Mouse (Mus musculus) hindbrain, postnatal 0 days (tissue): ENCODE results near the gene Adcy9. TPM values are rescaled to one million over a fixed set of nuclear protein-coding genes. Genes with fewer than 3 reads are reported as not detected.

Experiments
- ATAC-seq: fragments of 200-750 bp; cut with Nextera tagmentation; 2 replicates; pipeline ENCODE4 v1.8.0; 2017; ENCODE audit warnings: mild to moderate bottlenecking, moderate TSS enrichment, moderate library complexity
- DNase-seq: peaks from one replicate; pipeline ENCODE4 v3.0.0-alpha.2; 2015; ENCODE audit warnings: low spot score
- H3K27ac ChIP-seq: fragments of 300-500 bp; sonication (generic); 2 replicates; pipeline ENCODE4 v1.5.1; 2014; ENCODE audit warnings: mild to moderate bottlenecking
- H3K27me3 ChIP-seq: fragments of 300-500 bp; sonication (generic); 2 replicates; pipeline ENCODE4 v1.6.1; 2014; ENCODE audit warnings: low read length, mixed read lengths; ENCODE audit not compliant: insufficient read depth
- H3K36me3 ChIP-seq: fragments of 300-500 bp; sonication (generic); 2 replicates; pipeline ENCODE4 v1.6.1; 2014; ENCODE audit warnings: low read length, mixed read lengths; ENCODE audit not compliant: insufficient read depth
- H3K4me1 ChIP-seq: fragments of 300-500 bp; sonication (generic); 2 replicates; pipeline ENCODE4 v1.6.1; 2014; ENCODE audit warnings: antibody characterized with exemption, low read length, mixed read lengths; ENCODE audit not compliant: insufficient read depth
- H3K4me2 ChIP-seq: fragments of 300-500 bp; sonication (generic); 2 replicates; pipeline ENCODE4 v1.6.1; 2014; ENCODE audit warnings: low read depth, mild to moderate bottlenecking, low read length, moderate library complexity, mixed read lengths
- H3K4me3 ChIP-seq: fragments of 300-500 bp; sonication (generic); 2 replicates; pipeline ENCODE4 v1.5.1; 2014; ENCODE audit warnings: low read length
- H3K9ac ChIP-seq: fragments of 300-500 bp; sonication (generic); replicated peaks from 2 replicates; pipeline ENCODE4 v1.6.1; 2014; ENCODE audit warnings: mild to moderate bottlenecking, low read length, moderate library complexity, mixed read lengths
- H3K9me3 ChIP-seq: fragments of 300-500 bp; sonication (generic); 2 replicates; pipeline ENCODE4 v1.6.1; 2016; ENCODE audit warnings: low read length, mixed read lengths
- CTCF ChIP-seq: IDR thresholded peaks from 2 replicates; pipeline ENCODE4 v1.5.1; 2016; ENCODE audit warnings: antibody characterized with exemption, control low read depth, low read depth
- WGBS: fragments of 180-500 bp; shearing (Covaris S2); extraction: QIAGEN DNeasy Blood & Tissue Kit; methylation state at CpG from one replicate; pipeline ENCODE4 v1.1.7; 2014; 5-methylcytosine and 5-hydroxymethylcytosine counted together
- polyA plus RNA-seq: library from polyadenylated mRNA; unstranded; fragments of >200 nt; fragmentation: Nextera tagmentation; extraction: Ambion mirVana; gene quantifications from 2 replicates; pipeline ENCODE4 v1.2.1, GENCODE M21; 2015
- total RNA-seq: library from RNA; depleted of rRNA; stranded (reverse); fragments of >200 nt; gene quantifications from 2 replicates; pipeline ENCODE4 v1.2.3, GENCODE M21; 2014

Adcy9 gene
- total and polyA plus RNA-seq, 2 experiments from 2014 or later, result 4.3 to 31.6 TPM

- Histone ChIP-seq H3K27me3 (no peaks in the 10 kb centered on the region), H3K9me3 (no peaks in the 10 kb centered on the region), H3K36me3 (no peaks in the 10 kb centered on the region), H3K4me3 (no peak overlapping the region), H3K9ac (no peak overlapping the region), H3K4me2 (no peak overlapping the region), H3K27ac (no peak overlapping the region), H3K4me1 (no peaks in the 10 kb centered on the region)
- ATAC-seq (no peak), DNase-seq (no peak)
- whole genome bisulfite sequencing, result 66% methylated on average over 3 of the region's 3 CpGs
- no peak for TF ChIP-seq CTCF
Measured at GRCm38 (mm10) chr16:4279601-4280000, 140.7 kb downstream of the Adcy9 start.

DNA sequence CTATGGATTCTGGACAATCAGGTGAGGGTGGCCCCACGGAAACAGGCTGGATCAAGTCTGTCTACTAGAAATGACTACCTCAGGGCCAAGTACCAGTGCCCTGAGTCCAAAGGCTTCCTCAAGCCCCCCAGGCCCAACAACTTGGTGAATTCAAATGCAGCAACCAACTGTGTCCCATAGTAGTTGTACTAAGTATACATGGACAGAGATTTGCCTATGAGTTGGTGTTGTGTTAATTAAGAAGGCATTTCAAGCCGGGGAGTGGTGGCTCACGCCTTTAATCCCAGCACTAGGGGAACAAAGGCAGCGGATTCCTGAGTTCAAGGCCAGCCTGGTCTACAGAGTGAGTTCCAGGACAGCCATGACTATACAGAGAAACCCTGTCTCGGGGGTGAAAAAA, 143.7 kb downstream of the Adcy9 start:
- H3K4me1 ChIP-seq, result no peaks in the 10 kb centered on the region
- H3K9me3 ChIP-seq, result no peaks in the 10 kb centered on the region
- H3K27ac ChIP-seq, result no peak overlapping the region
- DNase-seq (no peak), ATAC-seq (no peak)
- H3K9ac ChIP-seq, result no peak overlapping the region
- no peak overlapping the region for H3K4me2 ChIP-seq
- TF ChIP-seq CTCF, result no peak
- H3K36me3 ChIP-seq, result no peaks in the 10 kb centered on the region
- WGBS, result 88% methylated on average over 5 of the region's 5 CpGs
- no peak overlapping the region for H3K4me3 ChIP-seq
- no peaks in the 10 kb centered on the region for H3K27me3 ChIP-seq

DNA sequence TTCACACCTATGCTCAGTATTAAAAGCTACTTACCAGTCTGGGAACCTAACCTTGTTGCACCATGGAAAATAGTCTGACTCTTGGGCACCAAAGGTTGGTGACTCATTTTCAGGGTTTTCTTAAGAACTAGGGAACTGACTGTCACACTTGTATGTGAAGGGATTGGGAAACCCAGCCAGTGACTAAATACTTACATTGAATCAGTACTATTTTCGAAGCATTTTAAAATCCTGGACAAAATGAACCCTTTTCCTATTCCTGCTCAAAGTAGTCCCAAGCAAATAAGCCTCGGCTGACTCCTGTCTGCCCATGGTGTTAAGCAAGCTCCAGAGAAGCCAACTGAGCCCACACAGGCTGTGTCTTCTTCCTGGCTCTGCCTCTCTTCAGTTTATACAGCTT, 144.1 kb downstream of the Adcy9 start:
- no peak for DNase-seq
- H3K4me2 ChIP-seq, result no peak overlapping the region
- no peak for ATAC-seq
- H3K4me1 ChIP-seq, result no peaks in the 10 kb centered on the region
- H3K27ac ChIP-seq, result no peak overlapping the region
- no peak for TF ChIP-seq CTCF
- no peaks in the 10 kb centered on the region for H3K27me3 ChIP-seq
- no peak overlapping the region for H3K4me3 ChIP-seq
- H3K9ac ChIP-seq, result no peak overlapping the region
- WGBS, result 86% methylated on average over 2 of the region's 2 CpGs
- H3K9me3 ChIP-seq, result no peaks in the 10 kb centered on the region
- no peaks in the 10 kb centered on the region for H3K36me3 ChIP-seq

DNA sequence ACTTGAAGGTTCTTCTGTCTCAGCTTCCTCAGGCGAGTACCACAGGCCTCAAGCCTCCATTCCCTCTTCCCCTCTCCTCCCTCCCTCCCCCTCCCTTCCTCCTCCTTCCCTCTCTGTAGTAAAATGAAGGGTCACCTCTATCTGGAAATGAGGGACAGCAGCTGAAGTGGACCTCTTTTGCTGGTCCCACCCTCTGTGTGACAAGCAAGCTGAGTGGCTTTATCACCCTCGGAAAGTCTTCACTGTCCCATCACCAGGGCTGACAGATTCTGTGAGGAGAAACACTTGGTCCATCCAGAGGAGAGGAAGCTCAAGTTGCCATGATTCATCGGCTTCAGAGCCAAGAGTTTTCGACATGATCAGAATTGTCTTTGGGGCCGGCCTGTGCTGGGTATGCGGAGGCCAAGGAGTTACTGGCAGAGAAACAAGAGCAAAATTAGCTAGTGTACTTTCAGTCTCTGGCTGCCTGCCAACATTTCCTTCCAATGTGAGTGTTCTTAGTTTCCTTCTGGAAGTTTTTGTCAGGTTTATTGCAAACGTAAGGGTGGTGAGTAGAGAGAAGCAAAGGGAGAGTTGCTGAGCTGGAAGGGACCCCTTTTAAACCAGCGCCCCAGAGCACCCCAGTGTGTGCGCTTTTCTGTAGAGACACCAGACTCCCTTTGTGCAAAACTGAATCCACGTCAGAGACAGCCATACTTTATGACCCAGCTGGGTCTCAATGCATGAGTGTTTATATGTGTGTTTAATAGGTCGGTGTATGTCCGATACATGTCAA, 146.4 kb downstream of the Adcy9 start:
- H3K36me3 ChIP-seq, result no peaks in the 10 kb centered on the region
- no peak overlapping the region for H3K9ac ChIP-seq
- H3K4me3 ChIP-seq, result no peak overlapping the region
- 43% methylated on average over 12 of the region's 12 CpGs for WGBS
- no peak for TF ChIP-seq CTCF
- no peak overlapping the region for H3K27ac ChIP-seq
- H3K4me1 ChIP-seq, result 0 out of 2 replicates have a peak, but pooled peaks cover 4% of the 10 kb centered on the region
- H3K9me3 ChIP-seq, result no peaks in the 10 kb centered on the region
- ATAC-seq (peak; percentile 55; the same call in 1 of the 2 replicates), DNase-seq (peak; percentile 75)
- no peaks in the 10 kb centered on the region for H3K27me3 ChIP-seq
- H3K4me2 ChIP-seq, result no peak overlapping the region

DNA sequence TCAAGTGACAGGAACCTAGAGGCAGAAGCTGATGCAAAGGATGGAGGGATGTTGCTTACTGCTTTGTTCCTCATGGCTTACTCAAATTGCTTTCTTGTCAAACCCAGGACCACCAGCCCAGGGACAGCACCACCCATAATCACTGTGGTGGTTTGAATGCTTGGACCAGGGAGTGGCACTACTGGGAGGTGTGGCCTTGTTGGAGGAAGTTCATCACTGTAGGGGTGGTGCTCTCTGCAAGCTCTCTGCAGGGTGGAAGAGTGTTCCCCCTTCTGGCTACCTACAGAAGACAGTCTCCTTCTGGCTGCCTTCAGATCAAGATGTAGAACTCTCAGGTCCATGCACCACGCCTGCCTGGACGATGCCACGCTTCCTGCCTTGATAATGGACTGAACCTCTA, 148.0 kb downstream of the Adcy9 start:
- WGBS, result 86% methylated on average over 3 of the region's 3 CpGs
- DNase-seq (no peak), ATAC-seq (no peak)
- Histone ChIP-seq H3K36me3 (no peaks in the 10 kb centered on the region), H3K27ac (no peak overlapping the region), H3K4me1 (peaks cover 10% of the 10 kb centered on the region; the same call in 1 of the 2 replicates), H3K4me3 (no peak overlapping the region), H3K9ac (no peak overlapping the region), H3K4me2 (no peak overlapping the region), H3K27me3 (no peaks in the 10 kb centered on the region), H3K9me3 (no peaks in the 10 kb centered on the region)
- 0 out of 2 replicates have a peak, but pooled peaks have one; percentile 9 for TF ChIP-seq CTCF

DNA sequence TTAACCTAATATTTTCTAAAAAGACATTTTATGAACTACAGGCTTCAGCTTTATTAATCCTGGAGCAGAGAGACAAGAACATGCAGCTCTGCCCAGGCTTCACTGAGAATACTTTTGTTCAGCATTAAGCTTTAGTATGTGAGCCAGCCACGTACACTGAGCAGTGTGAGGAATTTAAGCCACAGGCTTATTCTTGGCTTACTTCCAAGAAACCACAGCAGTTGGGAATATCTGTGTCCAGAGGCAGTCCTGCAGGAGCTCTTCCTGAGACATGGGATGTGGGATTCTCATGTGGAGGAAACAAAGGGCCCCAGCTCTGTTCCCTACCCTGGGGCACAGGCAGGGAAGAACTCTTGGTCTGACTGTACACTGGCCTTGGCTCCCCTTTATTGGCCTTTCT, 149.4 kb downstream of the Adcy9 start:
- no peak overlapping the region for H3K9ac ChIP-seq
- DNase-seq (peak; percentile 67), ATAC-seq (no peak)

More for the DNA sequence above, 149.4 kb downstream of the Adcy9 start:
- WGBS, result 3% methylated on average over 1 of the region's 1 CpGs
- no peak overlapping the region for H3K27ac ChIP-seq
- H3K36me3 ChIP-seq, result no peaks in the 10 kb centered on the region
- no peaks in the 10 kb centered on the region for H3K27me3 ChIP-seq
- peaks cover 10% of the 10 kb centered on the region; the same call in 1 of the 2 replicates for H3K4me1 ChIP-seq
- H3K4me2 ChIP-seq, result no peak overlapping the region
- no peak overlapping the region for H3K4me3 ChIP-seq
- no peaks in the 10 kb centered on the region for H3K9me3 ChIP-seq
- no peak for TF ChIP-seq CTCF
